Mouse (Mus musculus) ovary, adult 10 weeks (tissue): Measurements from ENCODE around the gene Olfr105-ps. TPM values are rescaled to one million over a fixed set of nuclear protein-coding genes. Genes with fewer than 3 reads are reported as not detected.

Experiments
- polyA plus RNA-seq: library from polyadenylated mRNA; stranded (reverse); fragments of 350-450 nt; fragmentation: Illumina TruSeq; extraction: RNeasy Lipid Tissue Mini Kit (QIAGEN cat#74804); gene quantifications from one replicate; pipeline ENCODE4 v1.2.3, GENCODE M21; 2014

Gene Olfr105-ps
- not detected for polyA plus RNA-seq

DNA sequence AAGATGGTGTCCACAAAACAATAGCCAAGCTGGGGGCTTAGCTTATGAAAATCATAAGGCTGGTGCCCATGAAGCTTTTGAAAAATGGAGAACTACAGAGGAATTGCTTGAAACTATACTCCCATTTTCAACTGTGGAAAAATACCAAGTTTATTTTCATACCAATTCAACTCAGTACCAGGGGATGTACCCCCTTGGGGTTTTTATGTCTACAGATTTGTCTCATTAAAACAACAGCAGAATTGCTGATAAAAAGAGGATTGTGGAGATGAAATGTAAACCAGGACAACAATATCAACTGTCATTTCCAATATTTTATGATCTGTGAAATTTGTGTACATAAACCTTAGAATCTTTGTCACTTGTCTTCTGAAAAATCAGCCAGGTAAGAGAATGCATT, at the start of gene Olfr105-ps:
Gene Olfr105-ps (plus strand): TSS at position 301 of the 400 bp plus-strand sequence.

GRCm38 (mm10) chr17:37339598-37339997, 39.2 kb upstream of the Olfr105-ps start, which contains the start of gene Olfr103:
TSS of gene Olfr103 (minus strand) at chr17:37339698.

GRCm38 (mm10) chr17:37359282-37359681, 19.6 kb upstream of the Olfr105-ps start, which contains the start of gene Olfr104-ps:
TSS of gene Olfr104-ps (plus strand) at chr17:37359582.

GRCm38 (mm10) chr17:37390093-37390492, 11.3 kb downstream of the Olfr105-ps start, which contains the start of gene Olfr106-ps:
TSS of gene Olfr106-ps (plus strand) at chr17:37390393.

DNA sequence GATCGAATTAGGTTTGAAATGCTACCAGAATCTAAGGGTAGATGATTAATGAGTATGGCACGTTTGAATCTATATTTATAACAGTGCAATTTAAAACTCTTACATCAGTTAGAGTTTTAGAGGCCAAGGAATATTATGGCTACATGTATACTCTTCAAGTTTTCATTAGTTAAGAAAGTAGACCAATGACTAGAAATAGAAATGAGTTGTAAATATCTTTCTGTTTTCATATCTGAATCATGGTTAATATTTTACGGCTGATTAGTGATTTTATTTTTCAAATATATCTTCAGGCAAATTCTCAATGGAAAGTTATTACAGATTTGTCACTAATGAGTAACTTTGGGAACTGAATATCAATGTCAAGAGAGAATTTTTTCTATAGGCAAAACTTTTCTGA, 20.1 kb downstream of the Olfr105-ps start, which contains the start of gene Olfr107:
Gene Olfr107 (plus strand): TSS at position 301 of the 400 bp plus-strand sequence.

Other genes with a start within 250 kb of the Olfr105-ps start
- gene Olfr93, start 217.5 kb upstream of the Olfr105-ps start, polyA plus RNA-seq, result not detected
- not detected for gene Ubd, start 185.1 kb upstream of the Olfr105-ps start, polyA plus RNA-seq
- gene Olfr94, start 178.0 kb upstream of the Olfr105-ps start, polyA plus RNA-seq, result not detected
- gene Olfr95, start 165.9 kb upstream of the Olfr105-ps start, polyA plus RNA-seq, result not detected
- gene Olfr96, start 158.9 kb upstream of the Olfr105-ps start, polyA plus RNA-seq, result not detected
- not detected for gene Olfr97, start 141.7 kb upstream of the Olfr105-ps start, polyA plus RNA-seq
- gene Olfr98, start 115.3 kb upstream of the Olfr105-ps start, polyA plus RNA-seq, result not detected
- 3.9 TPM for gene H2-M3, start 108.8 kb upstream of the Olfr105-ps start, polyA plus RNA-seq
- gene Olfr99, start 95.6 kb upstream of the Olfr105-ps start, polyA plus RNA-seq, result not detected
- gene Olfr101, start 74.7 kb upstream of the Olfr105-ps start, polyA plus RNA-seq, result not detected
- not detected for gene Olfr102, start 62.0 kb upstream of the Olfr105-ps start, polyA plus RNA-seq
- not detected for gene Olfr103, start 39.3 kb upstream of the Olfr105-ps start, polyA plus RNA-seq
- not detected for gene Olfr104-ps, start 19.5 kb upstream of the Olfr105-ps start, polyA plus RNA-seq
- gene Olfr106-ps, start 11.4 kb downstream of the Olfr105-ps start, polyA plus RNA-seq, result not detected
- gene Olfr107, start 20.2 kb downstream of the Olfr105-ps start, polyA plus RNA-seq, result not detected
- gene Olfr108, start 66.4 kb downstream of the Olfr105-ps start, polyA plus RNA-seq, result not detected
- not detected for gene Olfr109, start 79.9 kb downstream of the Olfr105-ps start, polyA plus RNA-seq
- gene H2-M2, start 104.5 kb downstream of the Olfr105-ps start, polyA plus RNA-seq, result 1.7 TPM
- gene Olfr110, start 113.4 kb downstream of the Olfr105-ps start, polyA plus RNA-seq, result not detected
- 0.34 TPM for gene Olfr111, start 129.0 kb downstream of the Olfr105-ps start, polyA plus RNA-seq
- gene Olfr112, start 190.4 kb downstream of the Olfr105-ps start, polyA plus RNA-seq, result not detected
- gene Olfr113, start 198.6 kb downstream of the Olfr105-ps start, polyA plus RNA-seq, result not detected
- not detected for gene Olfr114, start 213.7 kb downstream of the Olfr105-ps start, polyA plus RNA-seq
- not detected for gene Olfr115, start 248.1 kb downstream of the Olfr105-ps start, polyA plus RNA-seq
- gene Olfr116, start 248.2 kb downstream of the Olfr105-ps start, polyA plus RNA-seq, result not detected